In the genomic region with DNA sequence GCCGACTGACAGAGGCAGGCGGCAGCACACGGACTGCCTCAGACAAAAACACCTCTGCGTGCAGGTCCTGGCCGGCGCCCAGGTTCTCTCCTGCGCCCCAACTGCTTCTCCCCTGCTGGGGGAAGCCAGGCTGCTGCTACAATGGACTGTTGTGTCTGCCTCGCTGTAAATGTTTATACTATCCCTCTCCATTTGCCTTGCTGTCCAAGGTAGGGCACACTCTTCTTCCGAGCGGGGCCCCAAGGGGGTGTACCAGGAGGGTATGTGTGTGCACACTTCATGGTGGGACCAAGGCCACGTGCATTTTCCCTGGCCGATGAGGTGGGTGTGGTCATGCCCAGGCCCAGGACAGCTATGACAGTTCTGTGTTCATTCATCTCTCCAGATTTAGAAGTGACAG, we compare ENCODE assay signal across 20 mouse cellular contexts. TPM values are rescaled to one million over a fixed set of nuclear protein-coding genes. Genes with fewer than 3 reads are reported as not detected.
DNase-seq lines count a peak whose midpoint lies in the region; ATAC-seq and TF ChIP-seq lines count a peak whose summit lies in the region.
"Had no signal": no experiment of that assay in that cellular context is flagged by ENCODE, and none has a peak within 500 bp of the region (broad histone marks: within the 10 kb centered on the region; RNA-seq: fewer than 3 reads in every experiment).

No protein-coding gene starts in this region.

- TF ChIP-seq POLR2A in lung, adult 2 months (IDR thresholded peaks at IDR 0.05; ENCODE audit: borderline replicate concordance, extremely low read depth, low read depth, low read length), result no peak

- DNase-seq in heart, postnatal 10 days, result no peak
- DNase-seq in lung, adult 2 months, result no peak
- DNase-seq in limb, embryonic 10.5 days (ENCODE audit: low spot score), result no peak
- no peak for DNase-seq in yolk sac, embryonic 10.5 days (ENCODE audit: low spot score)
- DNase-seq in cerebellum, postnatal 36 days, result no peak
- DNase-seq: adrenal gland, postnatal 25 days; cerebellum, adult 9-10 months; embryo, embryonic 11 days; gastrocnemius, postnatal 14 days; kidney, adult 2 months; layer of hippocampus, postnatal 36 days; liver, postnatal 0 days; thymus, adult 2 months had no signal

- TF ChIP-seq CTCF in lung, adult 2 months (IDR thresholded peaks at IDR 0.05; ENCODE audit: insufficient read depth, low read length), result no peak

- no peaks in the 10 kb centered on the region; the same call in 1 of the 2 replicates for H3K27me3 ChIP-seq in heart, embryonic 13.5 days (replicated peaks)
- no peaks in the 10 kb centered on the region for H3K27me3 ChIP-seq in lung, embryonic 16.5 days (ENCODE audit: control insufficient read depth, insufficient read depth, low read depth, low read length)
- no peaks in the 10 kb centered on the region for H3K27me3 ChIP-seq in limb, embryonic 10.5 days (ENCODE audit: low read depth, poor library complexity, severe bottlenecking)
- no peaks in the 10 kb centered on the region for H3K27me3 ChIP-seq in stomach, embryonic 16.5 days (ENCODE audit: control insufficient read depth, insufficient read depth, low read length)

- H3K4me1 ChIP-seq in heart, embryonic 13.5 days, result peaks cover 37% of the 10 kb centered on the region
- peaks cover 18% of the 10 kb centered on the region for H3K4me1 ChIP-seq in lung, embryonic 16.5 days (replicated peaks; ENCODE audit: control insufficient read depth, insufficient read depth, low read length)
- H3K4me1 ChIP-seq in lung, adult 2 months (ENCODE audit: control insufficient read depth, insufficient read depth, low read length), result 0 out of 2 replicates have a peak, but pooled peaks cover 2% of the 10 kb centered on the region
- H3K4me1 ChIP-seq in limb, embryonic 10.5 days, result peaks cover 40% of the 10 kb centered on the region
- peaks cover 14% of the 10 kb centered on the region; the same call in 1 of the 2 replicates for H3K4me1 ChIP-seq in stomach, embryonic 16.5 days (ENCODE audit: control insufficient read depth, insufficient read depth, low read length)

- H3K27ac ChIP-seq in heart, embryonic 13.5 days (replicated peaks), result no peak overlapping the region
- no peak overlapping the region for H3K27ac ChIP-seq in lung, embryonic 16.5 days (ENCODE audit: low read length)
- H3K27ac ChIP-seq in limb, embryonic 10.5 days, result peak overlapping the region; percentile 38; the same call in 1 of the 2 replicates
- H3K27ac ChIP-seq in stomach, embryonic 16.5 days (ENCODE audit: low read length), result no peak overlapping the region

- H3K9me3 ChIP-seq in heart, embryonic 13.5 days, result no peaks in the 10 kb centered on the region
- H3K9me3 ChIP-seq in lung, embryonic 16.5 days (ENCODE audit: control insufficient read depth, low read length), result no peaks in the 10 kb centered on the region
- H3K9me3 ChIP-seq in limb, embryonic 10.5 days (replicated peaks), result no peaks in the 10 kb centered on the region
- no peaks in the 10 kb centered on the region for H3K9me3 ChIP-seq in stomach, embryonic 16.5 days (replicated peaks; ENCODE audit: control insufficient read depth, low read length)
- H3K9me3 ChIP-seq: heart, embryonic 10.5 days had no signal

- no peak for ATAC-seq in heart, embryonic 13.5 days (ENCODE audit: extremely low read depth, insufficient number of reproducible peaks, low FRiP score, low TSS enrichment)
- peak; percentile 19; the same call in 1 of the 2 replicates for ATAC-seq in lung, embryonic 16.5 days (ENCODE audit: low read depth)
- ATAC-seq in stomach, embryonic 16.5 days (ENCODE audit: insufficient read depth, low FRiP score), result peak; percentile 9; the same call in 1 of the 2 replicates
- ATAC-seq: activated CD4-positive, CD25-positive, alpha-beta regulatory T cell, adult 4 months; liver, postnatal 0 days had no signal

- H3K9ac ChIP-seq in heart, embryonic 13.5 days, result 0 out of 2 replicates have a peak overlapping the region, but pooled peaks have one; percentile 33
- H3K9ac ChIP-seq in lung, embryonic 16.5 days (ENCODE audit: low read length), result no peak overlapping the region
- H3K9ac ChIP-seq in stomach, embryonic 16.5 days (ENCODE audit: low read length), result no peak overlapping the region
- H3K9ac ChIP-seq: liver, postnatal 0 days had no signal

- intact Hi-C loops in heart, postnatal 10 days (cut with DNase I), result no loop called here

- no peak overlapping the region for H3K4me3 ChIP-seq in heart, embryonic 13.5 days
- no peak overlapping the region for H3K4me3 ChIP-seq in lung, embryonic 16.5 days (ENCODE audit: low read length)
- H3K4me3 ChIP-seq in lung, adult 2 months (replicated peaks; ENCODE audit: extremely low read depth, low read depth, low read length), result no peak overlapping the region
- no peak overlapping the region for H3K4me3 ChIP-seq in limb, embryonic 10.5 days
- no peak overlapping the region for H3K4me3 ChIP-seq in stomach, embryonic 16.5 days (replicated peaks; ENCODE audit: low read length)
- H3K4me3 ChIP-seq: heart, embryonic 10.5 days had no signal

- no peak overlapping the region for H3K4me2 ChIP-seq in heart, embryonic 13.5 days
- no peak overlapping the region for H3K4me2 ChIP-seq in lung, embryonic 16.5 days (ENCODE audit: low read depth, low read length)
- peak overlapping the region; percentile 18; the same call in 1 of the 2 replicates for H3K4me2 ChIP-seq in stomach, embryonic 16.5 days (ENCODE audit: low read depth, low read length)

- WGBS in heart, embryonic 13.5 days, result 50% methylated on average over 12 of the region's 12 CpGs
- 17% methylated on average over 12 of the region's 12 CpGs for WGBS in lung, embryonic 16.5 days
- 15% methylated on average over 12 of the region's 12 CpGs for WGBS in lung, adult 2 months
- 26% methylated on average over 12 of the region's 12 CpGs for WGBS in limb, embryonic 10.5 days
- 16% methylated on average over 12 of the region's 12 CpGs for WGBS in stomach, embryonic 16.5 days

- no peaks in the 10 kb centered on the region for H3K36me3 ChIP-seq in heart, embryonic 13.5 days
- no peaks in the 10 kb centered on the region for H3K36me3 ChIP-seq in lung, embryonic 16.5 days (ENCODE audit: control insufficient read depth, insufficient read depth, low read length)
- H3K36me3 ChIP-seq in limb, embryonic 10.5 days, result no peaks in the 10 kb centered on the region
- no peaks in the 10 kb centered on the region for H3K36me3 ChIP-seq in stomach, embryonic 16.5 days (ENCODE audit: control insufficient read depth, insufficient read depth, low read length)
- H3K36me3 ChIP-seq: heart, embryonic 10.5 days had no signal

RNA-seq across cellular contexts. Expression of gene Mymk, which starts 13.2 kb away (rescaled TPM):
- polyA plus RNA-seq in heart, embryonic 13.5 days (2015; fragmentation: Nextera tagmentation; extraction: Ambion mirVana), result 0.41 and 1.2 TPM in 2 replicates
- total RNA-seq in heart, postnatal 10 days (2021), result under 1 TPM in 1 of 2 experiments, not detected in 1; 0.22 TPM
- polyA plus RNA-seq in lung, embryonic 16.5 days (2015; fragmentation: Nextera tagmentation; extraction: Ambion mirVana), result 1.6 and 3.4 TPM in 2 replicates
- polyA plus RNA-seq in lung, adult 2 months (2012; rRNA removed), result 0.19 and 0.32 TPM in 2 replicates
- polyA plus RNA-seq in limb, embryonic 10.5 days (2016; fragmentation: Nextera tagmentation; extraction: Ambion mirVana), result 0.16 and 1.5 TPM in 2 replicates
- polyA plus RNA-seq in stomach, embryonic 16.5 days (2015; fragmentation: Nextera tagmentation; extraction: Ambion mirVana), result 0.60 and 9.8 TPM in 2 replicates
- total RNA-seq: adrenal gland, postnatal 25 days; megakaryocyte-erythroid progenitor cell, adult 5-6 weeks; neutrophil, adult 5-6 weeks had no signal
- polyA plus RNA-seq: activated CD4-positive, CD25-positive, alpha-beta regulatory T cell, adult 4 months; liver, postnatal 0 days had no signal

RNA-seq across cellular contexts. Expression of gene Adamtsl2, which starts 20.4 kb away (rescaled TPM):
- 11.2 and 11.6 TPM in 2 replicates for polyA plus RNA-seq in heart, embryonic 13.5 days (2015; fragmentation: Nextera tagmentation; extraction: Ambion mirVana)
- 10 to 100 TPM in 1 of 2 experiments, 1 to 10 TPM in 1; 8.7 to 19.4 TPM for total RNA-seq in heart, postnatal 10 days (2021)
- polyA plus RNA-seq in lung, embryonic 16.5 days (2015; fragmentation: Nextera tagmentation; extraction: Ambion mirVana), result 27.9 and 28.4 TPM in 2 replicates
- polyA plus RNA-seq in lung, adult 2 months (2012; rRNA removed), result 50.7 and 73.0 TPM in 2 replicates
- polyA plus RNA-seq in limb, embryonic 10.5 days (2016; fragmentation: Nextera tagmentation; extraction: Ambion mirVana), result 3.5 and 9.1 TPM in 2 replicates
- 3.6 and 4.0 TPM in 2 replicates for polyA plus RNA-seq in stomach, embryonic 16.5 days (2015; fragmentation: Nextera tagmentation; extraction: Ambion mirVana)
- total RNA-seq: megakaryocyte-erythroid progenitor cell, adult 5-6 weeks; neutrophil, adult 5-6 weeks had no signal
- polyA plus RNA-seq: activated CD4-positive, CD25-positive, alpha-beta regulatory T cell, adult 4 months had no signal

RNA-seq across cellular contexts. Expression of gene Slc2a6, which starts 31.0 kb away (rescaled TPM):
- polyA plus RNA-seq in heart, embryonic 13.5 days (2015; fragmentation: Nextera tagmentation; extraction: Ambion mirVana), result 0.18 TPM in 1 of 2 replicates, not detected in the other
- under 1 TPM in 1 of 2 experiments, not detected in 1; 0.14 TPM for total RNA-seq in heart, postnatal 10 days (2021)
- 0.63 and 0.85 TPM in 2 replicates for polyA plus RNA-seq in lung, embryonic 16.5 days (2015; fragmentation: Nextera tagmentation; extraction: Ambion mirVana)
- 6.2 and 9.5 TPM in 2 replicates for polyA plus RNA-seq in lung, adult 2 months (2012; rRNA removed)
- polyA plus RNA-seq in limb, embryonic 10.5 days (2016; fragmentation: Nextera tagmentation; extraction: Ambion mirVana), result 0.49 and 0.91 TPM in 2 replicates
- 0.77 and 1.2 TPM in 2 replicates for polyA plus RNA-seq in stomach, embryonic 16.5 days (2015; fragmentation: Nextera tagmentation; extraction: Ambion mirVana)

RNA-seq across cellular contexts. Expression of gene Cacfd1, which starts 49.0 kb away (rescaled TPM):
- 35.9 and 43.2 TPM in 2 replicates for polyA plus RNA-seq in heart, embryonic 13.5 days (2015; fragmentation: Nextera tagmentation; extraction: Ambion mirVana)
- total RNA-seq in heart, postnatal 10 days (2021), result 10 to 100 TPM; 29.0 to 36.7 TPM
- polyA plus RNA-seq in lung, embryonic 16.5 days (2015; fragmentation: Nextera tagmentation; extraction: Ambion mirVana), result 52.3 and 57.1 TPM in 2 replicates
- polyA plus RNA-seq in lung, adult 2 months (2012; rRNA removed), result 43.7 and 49.2 TPM in 2 replicates
- 86.4 and 109 TPM in 2 replicates for polyA plus RNA-seq in limb, embryonic 10.5 days (2016; fragmentation: Nextera tagmentation; extraction: Ambion mirVana)
- polyA plus RNA-seq in stomach, embryonic 16.5 days (2015; fragmentation: Nextera tagmentation; extraction: Ambion mirVana), result 60.7 and 63.4 TPM in 2 replicates
